Mouse (Mus musculus) cortical plate, adult 2 months (tissue): ENCODE measurements around the gene Stkld1. TPM values are rescaled to one million over a fixed set of nuclear protein-coding genes. Genes with fewer than 3 reads are reported as not detected.

ENCODE experiments used
- H3K27ac ChIP-seq: fragments of 200-500 bp; 2 replicates; pipeline ENCODE4 v1.5.1; 2012; ENCODE audit warnings: low read length, control low read depth, inconsistent platforms; ENCODE audit not compliant: insufficient read depth
- H3K4me1 ChIP-seq: fragments of 200-500 bp; 2 replicates; pipeline ENCODE4 v1.6.1; 2011; ENCODE audit warnings: low read length; ENCODE audit not compliant: control insufficient read depth, insufficient read depth
- H3K4me3 ChIP-seq: fragments of 200-500 bp; 2 replicates; pipeline ENCODE4 v1.5.1; 2011; ENCODE audit warnings: mild to moderate bottlenecking, low read length, control low read depth; ENCODE audit not compliant: insufficient read depth
- CTCF ChIP-seq: fragments of 200-500 bp; IDR thresholded peaks from 2 replicates; pipeline ENCODE4 v1.5.1; 2011; ENCODE audit warnings: mild to moderate bottlenecking, control low read depth, low read length; ENCODE audit not compliant: insufficient read depth; ENCODE audit errors: extremely low read depth
- POLR2A ChIP-seq: fragments of 200-500 bp; IDR thresholded peaks from 2 replicates; pipeline ENCODE4 v1.6.1; 2011; ENCODE audit warnings: mild to moderate bottlenecking, low read length, control low read depth; ENCODE audit not compliant: insufficient read depth; ENCODE audit errors: extremely low read depth
- polyA plus RNA-seq: library from polyadenylated mRNA; depleted of rRNA; stranded (reverse); fragments of >200 nt; gene quantifications from 2 replicates; pipeline ENCODE4 v1.2.3, GENCODE M21; 2012

The Stkld1 gene
- polyA plus RNA-seq, 1 experiment = 0.23 TPM

DNA sequence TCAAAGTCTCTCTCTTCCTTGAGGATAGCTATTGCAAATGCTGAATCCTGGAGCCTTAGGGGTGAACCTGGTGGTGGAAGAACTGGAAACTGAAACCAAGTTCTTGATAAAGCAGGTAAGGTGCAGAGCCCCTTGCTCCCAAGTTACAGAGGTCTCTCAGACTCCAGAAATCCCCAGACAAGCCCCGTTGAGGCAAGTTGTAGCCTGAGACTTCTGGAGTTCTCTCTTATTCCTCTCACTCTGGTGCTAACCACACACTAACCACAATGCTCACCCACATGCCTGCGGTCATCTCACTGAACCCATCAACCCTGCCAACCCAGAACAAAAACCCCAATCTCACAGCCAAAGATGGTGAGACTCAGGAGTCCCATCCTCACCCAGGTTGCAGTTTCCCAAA is 1.4 kb downstream of the Stkld1 start:
- no peak overlapping the region for H3K4me3 ChIP-seq
- 0 out of 2 replicates have a peak, but pooled peaks cover 2% of the 10 kb centered on the region for H3K4me1 ChIP-seq
- H3K27ac ChIP-seq = no peak overlapping the region
- TF ChIP-seq CTCF (no peak), POLR2A (no peak)

DNA sequence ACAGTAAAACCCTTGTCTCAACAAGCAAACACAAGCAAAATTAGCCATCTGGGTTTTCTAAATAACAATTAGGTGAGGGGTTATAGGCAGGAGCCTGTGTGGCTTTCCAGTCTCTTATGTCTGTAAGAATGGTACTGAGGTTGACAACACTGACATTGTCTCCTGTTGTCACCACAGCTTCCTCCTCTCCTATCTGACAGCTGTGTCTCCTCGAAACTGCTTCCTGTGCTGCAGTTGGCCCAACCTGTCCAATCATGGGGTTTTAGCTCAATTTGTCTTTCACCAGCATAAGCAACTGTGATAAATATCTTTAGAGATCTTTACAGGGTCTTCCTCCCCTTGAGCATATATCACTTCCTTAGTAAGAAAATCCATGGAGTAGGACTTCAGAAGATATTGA is 2.6 kb downstream of the Stkld1 start:
- Histone ChIP-seq H3K4me3 (no peak overlapping the region), H3K4me1 (0 out of 2 replicates have a peak, but pooled peaks cover 2% of the 10 kb centered on the region), H3K27ac (no peak overlapping the region)
- no peak for TF ChIP-seq CTCF
- no peak for TF ChIP-seq POLR2A

DNA sequence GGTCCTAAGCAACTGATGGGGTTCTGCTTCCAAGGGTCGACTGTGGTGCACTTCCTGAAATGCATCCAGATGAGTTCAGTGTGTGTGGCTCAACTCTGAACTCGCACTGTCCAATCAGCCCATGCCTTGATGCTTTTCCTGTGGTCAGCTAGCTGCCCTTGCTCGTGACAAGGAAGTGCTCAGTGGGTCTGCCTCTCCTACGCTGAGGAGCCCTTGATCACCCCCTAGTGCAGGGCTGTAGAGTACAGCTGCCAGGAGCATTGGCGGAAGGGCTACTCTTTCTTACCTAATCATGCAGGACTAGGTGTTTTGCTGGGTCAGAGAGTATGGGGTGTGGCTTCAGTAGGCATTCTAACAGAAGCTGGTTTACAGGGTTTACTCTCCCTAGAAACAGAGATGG is 7.7 kb downstream of the Stkld1 start:
- TF ChIP-seq CTCF (no peak), POLR2A (no peak)
- Histone ChIP-seq H3K4me1 (no peaks in the 10 kb centered on the region), H3K27ac (no peak overlapping the region), H3K4me3 (no peak overlapping the region)

DNA sequence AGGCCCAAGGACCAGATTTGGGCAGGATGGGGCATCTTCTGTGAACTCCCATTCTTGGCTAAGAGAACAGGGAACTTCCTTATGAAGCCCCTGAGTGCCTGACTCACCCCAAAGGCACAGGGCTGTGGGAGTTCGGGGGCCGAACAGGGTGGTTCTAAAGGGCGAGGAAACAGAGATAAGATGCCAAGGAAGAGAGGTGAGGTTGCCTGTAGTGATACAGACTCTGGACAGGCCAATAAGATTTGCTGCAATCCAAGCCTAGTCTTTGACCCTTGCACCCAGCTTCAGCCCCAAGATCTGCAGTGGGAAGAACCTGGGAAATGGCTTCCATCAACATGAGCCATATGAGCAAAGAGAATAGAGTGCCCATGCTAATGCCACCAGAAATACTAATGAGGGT is 9.4 kb downstream of the Stkld1 start:
- TF ChIP-seq CTCF (no peak), POLR2A (no peak)
- no peak overlapping the region for H3K27ac ChIP-seq
- no peaks in the 10 kb centered on the region for H3K4me1 ChIP-seq
- no peak overlapping the region for H3K4me3 ChIP-seq

DNA sequence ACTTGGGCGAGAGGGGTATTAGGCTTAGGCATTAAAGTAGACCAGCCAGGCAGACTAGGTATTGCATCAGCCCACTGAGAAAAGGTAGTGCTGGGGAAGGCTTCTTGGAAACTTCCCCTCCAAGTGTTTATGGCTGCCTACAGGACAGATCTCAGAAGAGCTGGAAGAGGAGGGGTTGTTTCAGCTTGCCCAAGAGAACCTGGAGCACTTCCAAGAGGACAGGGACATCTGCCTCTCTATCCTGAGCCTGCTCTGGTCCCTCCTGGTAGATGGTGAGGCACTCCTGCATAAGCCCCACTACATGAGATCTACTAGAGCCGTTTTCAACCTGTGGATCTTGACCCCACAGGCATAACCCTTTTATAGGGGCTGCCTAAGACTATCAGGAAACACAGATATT is 16.6 kb downstream of the Stkld1 start:
- H3K27ac ChIP-seq = no peak overlapping the region
- no peaks in the 10 kb centered on the region for H3K4me1 ChIP-seq
- no peak for TF ChIP-seq POLR2A
- TF ChIP-seq CTCF = no peak
- H3K4me3 ChIP-seq = no peak overlapping the region

DNA sequence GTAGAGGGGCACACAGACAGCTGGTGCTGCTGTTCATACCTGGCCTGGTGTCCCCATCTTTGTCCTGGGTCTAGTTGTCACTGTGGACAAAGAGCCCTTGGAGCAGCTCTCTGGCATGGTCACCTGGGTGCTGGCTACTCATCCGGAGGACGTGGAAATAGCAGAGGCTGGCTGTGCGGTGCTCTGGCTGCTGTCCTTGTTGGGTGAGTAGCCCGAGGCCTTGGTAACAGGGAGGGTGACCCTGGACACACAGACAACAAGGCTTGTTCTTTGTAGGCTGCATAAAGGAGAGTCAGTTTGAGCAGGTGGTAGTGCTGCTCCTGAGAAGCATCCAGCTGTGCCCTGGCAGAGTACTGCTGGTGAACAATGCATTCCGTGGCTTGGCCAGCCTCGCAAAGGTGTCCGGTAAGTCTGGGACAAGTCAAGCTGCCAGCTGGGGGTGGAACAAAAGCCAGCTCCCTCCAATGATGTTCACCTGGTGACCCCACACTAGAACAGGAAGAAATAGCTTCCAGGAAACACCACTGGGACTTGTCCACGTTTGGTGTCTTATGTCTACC is 17.6 kb downstream of the Stkld1 start:
- TF ChIP-seq CTCF = no peak
- no peak for TF ChIP-seq POLR2A

DNA sequence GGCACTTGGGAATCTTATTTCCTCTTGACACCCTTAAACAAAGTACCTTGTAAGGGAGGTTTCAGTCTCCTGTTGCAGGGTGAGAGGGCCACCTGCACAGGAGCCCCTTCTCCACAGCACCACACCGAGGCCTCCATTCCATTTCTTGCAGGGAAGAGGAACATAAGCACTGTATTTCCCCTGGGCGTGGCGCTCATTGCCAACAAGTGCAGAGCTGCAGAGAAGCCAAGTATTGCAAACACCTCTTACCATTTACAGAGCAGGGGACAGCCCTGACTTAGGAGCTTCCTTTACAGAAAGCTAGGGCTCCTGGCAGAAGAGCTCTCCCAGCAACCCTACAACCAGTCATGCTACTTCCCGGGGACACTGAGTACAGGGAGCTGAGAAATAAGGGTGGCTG is 18.3 kb downstream of the Stkld1 start:
- no peak for TF ChIP-seq POLR2A
- no peak for TF ChIP-seq CTCF
- no peak overlapping the region for H3K4me3 ChIP-seq

More for the DNA sequence above, 17.6 kb downstream of the Stkld1 start:
- no peak overlapping the region for H3K4me3 ChIP-seq
- H3K27ac ChIP-seq = no peak overlapping the region
- no peaks in the 10 kb centered on the region for H3K4me1 ChIP-seq

DNA sequence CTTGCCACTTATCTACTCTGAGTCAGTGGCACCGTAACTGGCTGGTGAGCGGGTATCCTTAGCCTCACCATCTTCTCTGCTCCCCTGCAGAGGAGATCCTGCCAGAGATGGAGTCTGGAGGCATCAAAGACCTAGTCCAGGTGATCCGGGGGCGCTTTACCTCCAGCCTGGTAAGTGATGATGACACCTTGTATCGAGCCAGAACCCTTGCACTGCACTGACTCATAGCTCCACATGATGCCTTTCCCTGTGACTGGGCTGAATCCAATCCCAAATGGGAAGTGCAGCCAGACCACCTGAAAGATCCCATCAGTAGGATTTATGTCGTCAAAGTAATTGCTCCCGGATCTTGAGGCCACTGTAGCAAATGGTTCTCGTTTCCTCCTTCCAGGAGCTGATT is 19.0 kb downstream of the Stkld1 start:
- Histone ChIP-seq H3K4me3 (no peak overlapping the region), H3K27ac (no peak overlapping the region), H3K4me1 (no peaks in the 10 kb centered on the region)
- no peak for TF ChIP-seq POLR2A
- TF ChIP-seq CTCF = no peak

More for the DNA sequence above, 18.3 kb downstream of the Stkld1 start:
- no peak overlapping the region for H3K27ac ChIP-seq
- no peaks in the 10 kb centered on the region for H3K4me1 ChIP-seq

DNA sequence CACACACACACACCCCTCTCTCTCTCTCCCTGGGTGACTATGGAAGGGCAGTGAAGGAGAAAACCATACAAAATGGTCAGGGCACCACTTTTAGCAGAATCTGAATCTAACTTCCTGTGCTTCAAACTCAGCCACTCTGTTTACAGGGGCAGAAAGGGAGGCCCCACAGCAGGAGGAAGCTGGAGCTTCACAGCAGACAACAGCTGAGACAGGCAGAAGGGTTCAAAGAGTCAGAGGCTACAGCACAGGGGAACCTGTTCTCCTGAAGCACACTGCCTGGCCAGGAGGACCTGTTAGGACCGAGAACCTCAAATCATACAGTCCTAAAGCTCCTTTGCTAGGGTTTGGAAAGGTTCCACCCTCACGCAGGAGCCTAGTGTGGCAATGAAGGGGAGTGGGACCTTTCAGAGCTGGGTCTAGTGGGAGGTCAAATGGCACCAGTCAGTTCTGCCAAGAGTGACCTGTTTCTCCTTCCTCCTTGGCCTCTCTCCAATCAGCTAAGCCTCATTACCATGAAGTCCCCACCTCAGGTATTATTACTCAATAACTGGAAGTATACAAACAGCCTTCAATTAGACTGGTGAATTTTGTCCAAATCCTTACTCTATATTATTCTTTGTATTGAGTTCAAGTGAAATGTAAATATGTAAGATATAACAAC is 21.0 kb downstream of the Stkld1 start:
- Histone ChIP-seq H3K27ac (no peak overlapping the region), H3K4me3 (no peak overlapping the region), H3K4me1 (no peaks in the 10 kb centered on the region)
- TF ChIP-seq POLR2A = no peak
- TF ChIP-seq CTCF = no peak

DNA sequence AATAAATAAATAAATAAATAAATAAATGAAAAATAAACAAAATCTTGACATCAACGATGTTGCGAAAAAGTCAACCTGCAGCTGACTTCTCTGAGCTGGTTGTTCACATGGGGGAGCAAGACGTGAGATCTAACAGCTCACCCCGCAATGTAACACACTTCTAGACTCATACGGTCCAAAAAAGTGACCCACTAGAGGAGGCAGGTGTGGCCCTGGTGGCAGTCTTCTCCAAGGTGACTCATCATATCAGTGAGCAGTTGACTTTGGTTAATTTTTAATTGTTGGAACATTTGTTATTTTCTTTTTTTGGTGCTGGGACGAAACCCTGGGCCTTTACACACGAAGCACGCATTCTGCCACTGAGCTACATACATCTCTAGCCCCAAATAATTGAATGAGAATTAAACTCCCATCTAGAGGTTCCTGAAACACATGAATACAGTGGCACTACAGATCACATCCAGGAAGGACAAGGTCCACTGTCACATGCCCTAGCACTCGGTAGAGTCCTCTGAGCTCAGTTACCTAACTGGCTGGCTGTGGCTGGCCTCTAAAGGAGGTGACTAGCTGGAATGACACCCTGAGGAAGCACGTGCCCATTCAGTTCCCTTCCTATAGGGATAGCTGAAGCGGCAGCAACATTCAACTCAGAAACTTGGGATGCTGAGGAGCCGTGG is 23.1 kb downstream of the Stkld1 start:
- peaks cover 6% of the 10 kb centered on the region; the same call in 1 of the 2 replicates for H3K4me1 ChIP-seq
- TF ChIP-seq CTCF = no peak
- TF ChIP-seq POLR2A = no peak

More for the DNA sequence above, 23.1 kb downstream of the Stkld1 start:
- no peak overlapping the region for H3K27ac ChIP-seq
- no peak overlapping the region for H3K4me3 ChIP-seq
